Mouse (Mus musculus) liver, embryonic 13.5 days (tissue): ENCODE results near the gene Zfp983. TPM values are rescaled to one million over a fixed set of nuclear protein-coding genes. Genes with fewer than 3 reads are reported as not detected.
A peak's percentile ranks its signal among the peaks of the same experiment; 100 is the strongest.
"Not testable (repeated sequence)": the region's sequence is repeated elsewhere in the genome, so short reads cannot be mapped to it uniquely, and the experiment has no call there.

Experiments used
- ATAC-seq: fragments of 200-750 bp; cut with Nextera tagmentation; 2 replicates; pipeline ENCODE4 v1.8.0; 2017; ENCODE audit warnings: low read depth, mild to moderate bottlenecking, moderate number of reproducible peaks, moderate library complexity
- DNase-seq: peaks from one replicate; pipeline ENCODE4 v3.0.0; 2022
- H3K27ac ChIP-seq: fragments of 300-500 bp; sonication (generic); 2 replicates; pipeline ENCODE4 v1.5.1; 2015; ENCODE audit warnings: moderate library complexity, mild to moderate bottlenecking, inconsistent platforms
- H3K27me3 ChIP-seq: fragments of 300-500 bp; sonication (generic); 2 replicates; pipeline ENCODE4 v1.6.1; 2015; ENCODE audit warnings: mild to moderate bottlenecking, inconsistent platforms
- H3K36me3 ChIP-seq: fragments of 300-500 bp; sonication (generic); 2 replicates; pipeline ENCODE4 v1.6.1; 2015; ENCODE audit warnings: mild to moderate bottlenecking, inconsistent platforms
- H3K4me1 ChIP-seq: fragments of 300-500 bp; sonication (generic); replicated peaks from 2 replicates; pipeline ENCODE4 v1.6.1; 2015; ENCODE audit warnings: inconsistent platforms
- H3K4me2 ChIP-seq: fragments of 300-500 bp; sonication (generic); 2 replicates; pipeline ENCODE4 v1.6.1; 2015; ENCODE audit warnings: inconsistent platforms, mild to moderate bottlenecking, moderate library complexity
- H3K4me3 ChIP-seq: fragments of 300-500 bp; sonication (generic); replicated peaks from 2 replicates; pipeline ENCODE4 v1.5.1; 2015; ENCODE audit warnings: mild to moderate bottlenecking, inconsistent platforms
- H3K9ac ChIP-seq: fragments of 300-500 bp; sonication (generic); 2 replicates; pipeline ENCODE4 v1.6.1; 2015; ENCODE audit warnings: mild to moderate bottlenecking, inconsistent platforms
- H3K9me3 ChIP-seq: fragments of 300-500 bp; sonication (generic); replicated peaks from 2 replicates; pipeline ENCODE4 v1.6.1; 2016; ENCODE audit warnings: inconsistent platforms
- WGBS: fragments of 180-500 bp; shearing (Covaris S2); methylation state at CpG from one replicate; pipeline ENCODE4 v1.1.7; 2015; ENCODE audit not compliant: insufficient replicate concordance; 5-methylcytosine and 5-hydroxymethylcytosine counted together
- polyA plus RNA-seq: library from polyadenylated mRNA; unstranded; fragments of >200 nt; fragmentation: Nextera tagmentation; extraction: Ambion mirVana; gene quantifications from 2 replicates; pipeline ENCODE4 v1.2.1, GENCODE M21; 2015

The Zfp983 gene
- 1.1 and 1.3 TPM in 2 replicates for polyA plus RNA-seq

DNA sequence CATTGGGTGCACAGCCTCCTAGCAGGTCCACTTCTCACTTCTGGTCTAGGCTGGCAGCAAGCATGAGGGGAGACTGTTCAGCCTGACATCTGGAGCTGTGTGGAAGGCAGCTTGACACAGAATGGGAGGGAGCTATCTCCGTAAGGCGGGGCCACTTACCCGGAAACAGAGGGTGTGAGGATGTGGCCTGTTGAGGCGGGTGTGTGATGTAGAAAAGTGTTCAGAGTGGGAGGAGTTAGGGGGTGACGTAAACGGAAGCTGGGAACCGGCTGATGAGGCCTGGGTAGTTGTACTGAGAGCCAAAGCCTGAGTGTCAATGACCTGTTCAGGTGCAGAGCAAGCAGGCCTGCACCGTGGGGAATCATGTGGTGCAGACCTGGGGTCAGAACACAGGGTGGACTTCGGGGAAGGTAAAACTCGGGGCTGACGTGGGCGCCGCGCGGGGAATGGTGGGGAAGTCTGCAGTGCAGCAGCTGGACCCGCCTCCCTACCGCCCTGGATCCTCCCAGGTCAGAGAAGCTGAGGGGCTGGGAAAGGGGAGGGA is at the start of gene Zfp983:
Gene Zfp983, plus strand, starts transcription at position 261 of the 544 bp plus-strand sequence.
- H3K9ac ChIP-seq = peak within 1 kb of the TSS; percentile 68
- WGBS = under 1% methylated on average over 17 of the region's 17 CpGs

DNA sequence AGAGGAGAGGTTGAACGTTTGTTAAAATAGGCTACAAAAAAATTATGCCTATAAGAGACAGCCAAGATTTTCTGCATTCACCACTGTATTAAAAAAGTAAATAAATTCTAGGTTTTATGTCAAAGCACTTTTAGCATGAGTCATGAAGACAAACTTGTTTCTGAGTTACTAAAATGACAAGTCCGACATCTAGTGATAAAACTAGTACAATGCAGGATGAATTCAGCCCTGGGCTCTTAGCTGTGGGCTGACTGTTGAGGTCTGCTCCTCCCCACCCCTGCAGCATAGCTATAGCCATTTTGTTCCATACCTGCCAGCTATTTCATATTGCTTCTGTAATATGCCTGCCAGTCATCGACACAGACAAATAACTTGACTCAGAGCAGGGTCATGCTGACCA is 34.1 kb upstream of the Zfp983 start:
- Histone ChIP-seq H3K4me2 (no peak overlapping the region), H3K27me3 (no peaks in the 10 kb centered on the region), H3K9ac (no peak overlapping the region), H3K27ac (no peak overlapping the region), H3K4me3 (no peak overlapping the region), H3K4me1 (no peaks in the 10 kb centered on the region), H3K36me3 (no peaks in the 10 kb centered on the region), H3K9me3 (no peaks in the 10 kb centered on the region)
- no peak for ATAC-seq
- WGBS = 53% methylated on average over 3 of the region's 3 CpGs
- DNase-seq = no peak

More for the DNA sequence above, at the start of gene Zfp983:
- peaks cover 13% of the 10 kb centered on the region for H3K4me1 ChIP-seq
- ATAC-seq (peak; percentile 100), DNase-seq (peak; percentile 91)
- H3K4me2 ChIP-seq = peak within 1 kb of the TSS; percentile 62
- H3K4me3 ChIP-seq = peak within 1 kb of the TSS; percentile 64
- H3K9me3 ChIP-seq, H3K27me3 ChIP-seq, H3K36me3 ChIP-seq: not testable (repeated sequence)
- H3K27ac ChIP-seq = peak within 1 kb of the TSS; percentile 74

DNA sequence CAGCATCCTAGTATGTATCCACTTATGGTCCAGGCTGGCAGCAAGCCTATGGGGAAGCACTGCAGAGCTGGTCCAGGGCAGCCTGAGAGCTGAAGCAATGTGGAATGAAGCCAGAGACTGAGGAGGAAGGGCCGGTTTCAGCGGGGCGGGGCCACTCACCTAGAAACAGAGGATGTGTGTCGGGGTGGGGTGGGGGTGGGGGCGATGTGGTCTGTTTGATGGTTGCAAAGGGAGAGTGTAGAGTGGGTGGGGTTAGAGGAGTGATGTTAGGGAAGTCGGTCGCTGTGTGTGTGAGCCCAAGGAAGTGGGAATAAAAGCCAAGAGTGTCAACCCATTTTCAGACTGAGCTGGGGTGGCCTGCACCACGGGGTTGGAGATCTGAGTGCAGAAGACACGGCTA is 33.1 kb upstream of the Zfp983 start:
- ATAC-seq = 0 out of 2 replicates have a peak, but pooled peaks have one; percentile 18

DNA sequence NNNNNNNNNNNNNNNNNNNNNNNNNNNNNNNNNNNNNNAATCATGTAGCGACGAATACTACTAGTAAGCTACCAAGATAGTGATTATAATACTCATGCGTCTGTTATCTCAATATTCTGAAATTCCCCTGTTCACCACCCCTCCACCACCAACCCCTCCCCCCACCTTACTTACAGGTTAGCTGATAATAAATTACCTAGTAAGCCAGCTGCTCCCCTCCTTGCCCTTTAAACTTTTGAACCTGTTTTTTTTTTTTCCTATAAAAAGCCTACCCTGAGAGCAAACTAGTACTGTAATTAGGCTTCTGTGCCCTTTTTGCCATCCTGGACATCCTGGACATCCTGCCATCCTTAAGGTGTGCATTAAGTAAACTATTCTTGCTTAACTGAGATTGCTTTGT is 26.8 kb upstream of the Zfp983 start:
- Histone ChIP-seq H3K4me1 (no peaks in the 10 kb centered on the region), H3K27ac (no peak overlapping the region), H3K9me3 (no peaks in the 10 kb centered on the region), H3K36me3 (no peaks in the 10 kb centered on the region), H3K4me2 (no peak overlapping the region), H3K4me3 (no peak overlapping the region), H3K27me3 (no peaks in the 10 kb centered on the region), H3K9ac (no peak overlapping the region)
- WGBS = no CpG with 5 or more reads among the region's 3 CpGs
- peak; percentile 28 for DNase-seq
- no peak for ATAC-seq

More for the DNA sequence above, 33.1 kb upstream of the Zfp983 start:
- Histone ChIP-seq H3K4me2 (peak overlapping the region; percentile 32; the same call in 1 of the 2 replicates), H3K4me1 (no peaks in the 10 kb centered on the region), H3K27ac (no peak overlapping the region), H3K9ac (no peak overlapping the region), H3K9me3 (no peaks in the 10 kb centered on the region), H3K27me3 (no peaks in the 10 kb centered on the region), H3K4me3 (no peak overlapping the region), H3K36me3 (no peaks in the 10 kb centered on the region)
- DNase-seq = no peak
- 8% methylated on average over 8 of the region's 9 CpGs for WGBS

DNA sequence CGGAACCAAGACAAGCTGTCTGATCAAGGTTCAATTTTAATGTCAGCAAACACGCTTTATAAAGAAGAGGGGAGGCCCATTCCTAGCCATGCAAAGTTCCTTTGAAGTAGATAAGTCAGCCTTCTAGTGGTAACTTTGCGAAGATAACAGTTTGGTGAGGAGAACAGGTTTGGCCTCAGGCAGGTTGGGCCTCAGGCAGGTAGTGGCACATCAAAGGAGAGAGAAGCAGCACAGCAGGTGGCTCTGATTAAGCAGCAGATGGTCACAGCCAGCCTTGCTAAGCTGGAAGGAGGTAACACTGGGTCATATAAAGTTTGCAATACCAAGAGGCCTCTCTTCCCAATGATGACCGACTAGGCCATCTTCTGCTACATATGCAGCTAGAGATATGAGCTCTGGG is 14.7 kb upstream of the Zfp983 start:
- H3K27ac ChIP-seq, ATAC-seq: not testable (repeated sequence)
- 52% methylated on average over 4 of the region's 4 CpGs for WGBS

DNA sequence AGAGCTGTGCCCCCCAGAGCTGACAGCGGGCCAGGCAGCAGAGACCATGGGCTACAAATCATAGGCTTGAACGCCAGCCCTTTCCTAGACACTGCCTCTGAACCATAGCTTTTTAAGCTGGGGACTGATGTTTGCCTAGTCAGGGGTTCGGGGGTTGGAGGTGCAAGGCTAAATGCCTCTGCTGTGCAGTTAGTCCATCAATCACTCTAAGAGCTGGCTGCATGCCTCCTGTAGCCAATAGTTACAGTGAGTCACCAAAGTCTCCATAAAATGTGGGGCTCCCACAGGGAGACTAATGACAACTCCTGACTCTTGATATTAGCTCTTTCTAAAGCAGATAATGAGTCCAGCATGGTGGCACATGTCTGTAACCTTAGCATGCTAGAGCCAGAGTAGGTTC is 1.6 kb upstream of the Zfp983 start:
- Histone ChIP-seq H3K27ac (no peak overlapping the region), H3K36me3 (no peaks in the 10 kb centered on the region), H3K4me2 (no peak overlapping the region), H3K4me1 (peaks cover 13% of the 10 kb centered on the region), H3K9ac (no peak overlapping the region), H3K4me3 (no peak overlapping the region), H3K9me3 (no peaks in the 10 kb centered on the region), H3K27me3 (no peaks in the 10 kb centered on the region)
- WGBS = 55% methylated on average over 3 of the region's 3 CpGs
- DNase-seq = no peak
- ATAC-seq = no peak

More for the DNA sequence above, 14.7 kb upstream of the Zfp983 start:
- H3K9ac ChIP-seq, H3K27me3 ChIP-seq, H3K36me3 ChIP-seq, H3K4me1 ChIP-seq, H3K4me2 ChIP-seq, H3K9me3 ChIP-seq, H3K4me3 ChIP-seq, DNase-seq: not testable (repeated sequence)

DNA sequence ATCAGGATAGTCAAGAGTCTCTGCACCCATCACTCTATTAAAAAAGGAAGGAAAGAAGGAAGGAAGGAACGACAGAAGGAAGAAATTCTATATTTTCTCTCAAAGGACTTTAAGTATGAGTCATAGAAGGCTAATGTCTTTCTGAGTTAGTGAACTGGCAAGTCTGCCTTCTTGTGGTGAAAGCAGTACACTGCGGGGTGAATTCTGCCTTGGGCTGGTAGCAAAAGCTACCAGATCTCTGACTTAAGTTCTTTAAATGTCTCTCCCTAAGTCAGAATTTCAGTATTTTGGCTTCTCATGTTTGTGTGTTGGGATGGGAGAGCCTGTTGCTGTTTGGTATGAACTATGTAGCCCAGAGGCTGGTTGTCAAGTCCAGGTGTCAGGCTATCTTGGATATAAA is 488 bp upstream of the Zfp983 start:
- no peak for DNase-seq
- Histone ChIP-seq H3K4me1 (peaks cover 13% of the 10 kb centered on the region), H3K36me3 (no peaks in the 10 kb centered on the region), H3K4me2 (peak overlapping the region; percentile 62), H3K9ac (peak overlapping the region; percentile 68), H3K4me3 (peak overlapping the region; percentile 64), H3K9me3 (no peaks in the 10 kb centered on the region), H3K27ac (peak overlapping the region; percentile 74), H3K27me3 (no peaks in the 10 kb centered on the region)
- ATAC-seq = peak; percentile 22; the same call in 1 of the 2 replicates
- 20% methylated on average over 2 of the region's 2 CpGs for WGBS

DNA sequence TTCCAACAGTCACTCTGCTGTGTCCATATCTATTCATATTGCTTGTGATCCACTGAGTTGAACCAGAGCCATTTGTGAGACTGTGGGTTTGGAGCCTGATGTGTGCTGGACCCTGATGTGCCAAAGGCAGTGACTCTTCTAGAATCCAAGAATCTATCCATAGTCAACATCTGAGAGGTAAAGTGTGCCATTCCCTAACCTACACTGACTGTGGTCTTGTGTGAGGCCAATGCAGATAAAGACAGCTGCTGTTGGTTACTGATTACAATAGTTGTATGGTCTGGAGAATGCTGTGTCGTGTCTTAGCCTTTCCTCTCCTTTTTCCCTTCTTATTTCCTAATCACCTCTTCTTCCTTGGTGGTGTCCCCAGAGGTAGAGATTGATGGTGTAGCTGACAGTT is 28.4 kb downstream of the Zfp983 start:
- Histone ChIP-seq H3K4me1 (peaks cover 22% of the 10 kb centered on the region), H3K9ac (peak overlapping the region; percentile 41), H3K4me3 (peak overlapping the region; percentile 32), H3K27ac (peak overlapping the region; percentile 90), H3K4me2 (peak overlapping the region; percentile 77)
- DNase-seq = peak; percentile 53
- not testable (repeated sequence) for H3K36me3 ChIP-seq, H3K27me3 ChIP-seq, H3K9me3 ChIP-seq
- ATAC-seq = peak; percentile 47
- 4% methylated on average over 1 of the region's 1 CpGs for WGBS

DNA sequence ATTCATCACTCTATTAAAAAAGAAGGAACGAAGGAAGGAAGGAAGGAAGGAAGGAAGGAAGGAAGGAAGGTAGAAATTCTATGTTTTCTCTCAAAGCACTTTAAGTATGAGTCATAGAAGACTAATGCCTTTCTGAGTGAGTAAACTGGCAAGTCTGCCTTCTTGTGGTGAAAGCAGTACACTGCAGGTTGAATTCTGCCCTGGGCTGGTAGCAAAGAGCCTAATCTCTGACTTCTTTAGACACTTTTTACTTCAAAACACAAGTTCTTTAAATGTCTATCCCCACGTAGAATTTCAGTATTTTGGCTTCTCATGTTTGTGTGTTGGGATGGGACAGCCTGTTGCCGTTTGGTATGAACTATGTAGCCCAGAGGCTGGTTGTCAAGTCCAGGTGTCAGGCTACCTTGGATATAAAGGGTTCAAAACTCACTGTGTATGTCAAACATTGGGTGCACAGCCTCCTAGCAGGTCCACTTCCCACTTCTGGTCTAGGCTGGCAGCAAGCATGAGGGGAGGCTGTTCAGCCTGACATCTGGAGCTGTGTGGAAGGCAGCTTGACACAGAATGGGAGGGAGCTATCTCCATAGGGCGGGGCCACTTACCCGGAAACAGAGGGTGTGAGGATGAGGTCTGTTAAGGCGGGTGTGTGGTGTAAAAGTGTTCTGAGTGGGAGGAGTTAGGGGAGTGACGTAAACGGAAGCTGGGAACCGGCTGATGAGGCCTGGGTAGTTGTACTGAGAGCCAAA is 29.0 kb downstream of the Zfp983 start:
- peak; percentile 93 for DNase-seq
- Histone ChIP-seq H3K9me3 (no peaks in the 10 kb centered on the region), H3K36me3 (no peaks in the 10 kb centered on the region), H3K27ac (peak overlapping the region; percentile 90), H3K4me1 (peaks cover 22% of the 10 kb centered on the region), H3K27me3 (no peaks in the 10 kb centered on the region), H3K9ac (peak overlapping the region; percentile 77), H3K4me3 (peak overlapping the region; percentile 64), H3K4me2 (peak overlapping the region; percentile 77)
- ATAC-seq = peak; percentile 100
- 2% methylated on average over 9 of the region's 9 CpGs for WGBS

DNA sequence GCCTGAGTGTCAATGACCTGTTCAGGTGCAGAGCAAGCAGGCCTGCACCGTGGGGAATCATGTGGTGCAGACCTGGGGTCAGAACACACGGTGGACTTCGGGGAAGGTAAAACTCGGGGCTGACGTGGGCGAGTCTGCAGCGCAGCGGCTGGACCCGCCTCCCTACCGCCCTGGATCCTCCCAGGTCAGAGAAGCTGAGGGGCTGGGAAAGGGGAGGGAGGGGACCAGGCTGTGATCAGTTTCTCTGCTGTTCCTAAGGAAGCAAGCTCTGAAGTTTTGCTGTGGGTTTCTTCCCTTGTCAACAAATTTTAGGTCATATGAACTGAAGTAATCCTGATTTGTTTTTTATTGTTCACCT is 29.6 kb downstream of the Zfp983 start:
- H3K9me3 ChIP-seq, DNase-seq, H3K27me3 ChIP-seq, H3K36me3 ChIP-seq: not testable (repeated sequence)
- H3K4me2 ChIP-seq = peak overlapping the region; percentile 77
- peak overlapping the region; percentile 64 for H3K4me3 ChIP-seq
- peak overlapping the region; percentile 90 for H3K27ac ChIP-seq
- ATAC-seq = peak; percentile 86
- 1% methylated on average over 10 of the region's 10 CpGs for WGBS
- peak overlapping the region; percentile 61 for H3K9ac ChIP-seq
- peaks cover 22% of the 10 kb centered on the region for H3K4me1 ChIP-seq

DNA sequence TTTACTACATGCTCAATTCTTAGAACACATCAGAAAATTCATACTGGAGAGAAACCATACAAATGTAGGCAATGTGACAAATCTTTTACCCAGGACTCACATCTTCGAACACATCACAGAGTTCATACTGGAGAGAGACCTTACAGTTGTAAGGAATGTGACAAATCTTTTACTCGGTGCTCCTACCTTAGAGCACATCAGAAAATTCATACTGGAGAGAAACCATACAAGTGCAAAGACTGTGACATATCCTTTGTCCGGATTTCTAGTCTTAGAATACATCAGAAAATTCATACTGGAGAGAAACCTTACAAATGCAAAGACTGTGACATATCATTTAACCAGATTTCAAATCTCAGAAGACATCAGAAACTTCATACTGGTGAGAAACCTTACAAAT is 41.1 kb downstream of the Zfp983 start, which contains the start of gene Gm10226:
Gene Gm10226, plus strand, starts transcription at position 301 of the 400 bp plus-strand sequence.
- Histone ChIP-seq H3K27me3 (no peaks in the 10 kb centered on the region), H3K36me3 (peaks cover 21% of the 10 kb centered on the region), H3K9ac (no peak within 1 kb of the TSS), H3K4me3 (no peak within 1 kb of the TSS), H3K9me3 (no peaks in the 10 kb centered on the region), H3K4me1 (peaks cover 3% of the 10 kb centered on the region; the same call in 1 of the 2 replicates), H3K4me2 (no peak within 1 kb of the TSS), H3K27ac (no peak within 1 kb of the TSS)
- DNase-seq (no peak), ATAC-seq (no peak)
- 71% methylated on average over 3 of the region's 3 CpGs for WGBS
